Mouse (Mus musculus): ENCODE data around the gene Plek. TPM values are rescaled to one million over a fixed set of nuclear protein-coding genes. Genes with fewer than 3 reads are reported as not detected.
"Not testable (repeated sequence)": the region's sequence is repeated elsewhere in the genome, so short reads cannot be mapped to it uniquely, and the experiment has no call there.

Gene Plek
- polyA plus RNA-seq, 1 experiment from 2014 or later = 10.6 TPM

DNA sequence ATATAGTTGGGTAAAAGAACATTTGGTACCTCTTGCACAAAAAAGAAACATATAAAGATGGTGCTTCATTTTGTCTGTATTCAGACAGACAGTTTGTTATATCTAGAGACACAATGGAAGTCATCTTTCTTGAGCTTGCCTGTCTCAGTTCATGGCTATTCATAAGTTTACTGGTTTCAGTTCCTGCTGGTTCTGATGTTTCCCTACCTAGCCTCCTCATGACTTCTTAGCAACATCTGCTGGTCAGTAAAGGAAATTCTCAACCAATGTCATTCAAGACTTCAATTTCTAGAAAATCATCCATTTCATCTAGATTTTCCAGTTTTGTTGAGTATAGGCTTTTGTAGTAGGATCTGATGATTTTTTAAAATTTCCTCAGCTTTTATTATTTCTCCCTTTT, 39.2 kb downstream of the Plek start:
- H3K27ac ChIP-seq = no peak overlapping the region
- no peaks in the 10 kb centered on the region for H3K27me3 ChIP-seq (ENCODE audit: insufficient read depth, poor library complexity, severe bottlenecking)
- no peak overlapping the region for H3K4me3 ChIP-seq
- no peaks in the 10 kb centered on the region for H3K36me3 ChIP-seq
- no peaks in the 10 kb centered on the region for H3K4me1 ChIP-seq
- DNase-seq (ENCODE audit: low spot score) = no peak
- no peaks in the 10 kb centered on the region for H3K9me3 ChIP-seq

- whole genome bisulfite sequencing = 56% methylated on average over 7 of the region's 7 CpGs
- no peak for DNase-seq (ENCODE audit: low spot score)
- no peak overlapping the region for H3K4me3 ChIP-seq
Measured at GRCm38 (mm10) chr11:17008498-17008941, 43.7 kb downstream of the Plek start.

GRCm38 (mm10) chr11:17007517-17008173, 44.5 kb downstream of the Plek start:
- no peak overlapping the region for H3K4me3 ChIP-seq
- H3K36me3 ChIP-seq = no peaks in the 10 kb centered on the region
- H3K27me3 ChIP-seq (ENCODE audit: insufficient read depth, poor library complexity, severe bottlenecking) = no peaks in the 10 kb centered on the region
- no peaks in the 10 kb centered on the region for H3K9me3 ChIP-seq
- H3K27ac ChIP-seq = no peak overlapping the region
- WGBS = 85% methylated on average over 5 of the region's 5 CpGs
- H3K4me1 ChIP-seq = no peaks in the 10 kb centered on the region
- DNase-seq (ENCODE audit: low spot score) = no peak

More at GRCm38 (mm10) chr11:17008498-17008941, 43.7 kb downstream of the Plek start:
- Histone ChIP-seq H3K27ac (no peak overlapping the region), H3K9me3 (no peaks in the 10 kb centered on the region), H3K27me3 (ENCODE audit: insufficient read depth, poor library complexity, severe bottlenecking) (no peaks in the 10 kb centered on the region), H3K36me3 (no peaks in the 10 kb centered on the region), H3K4me1 (no peaks in the 10 kb centered on the region)

DNA sequence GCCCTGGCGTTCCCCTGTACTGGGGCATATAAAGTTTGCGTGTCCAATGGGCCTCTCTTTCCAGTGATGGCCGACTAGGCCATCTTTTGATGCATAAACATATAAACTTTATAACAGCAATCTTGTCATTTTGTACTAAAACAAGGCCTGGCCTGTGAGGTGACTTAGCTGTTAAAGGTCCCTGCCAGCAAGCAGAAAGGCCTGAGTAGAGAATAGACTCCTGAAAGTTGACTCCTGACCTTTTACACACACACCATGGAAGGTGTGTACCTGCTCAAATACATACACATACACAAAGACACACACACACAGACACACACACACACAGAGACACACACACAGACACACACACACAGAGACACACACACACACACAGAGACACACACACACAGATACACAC, 45.7 kb downstream of the Plek start:
- 75% methylated on average over 3 of the region's 3 CpGs for WGBS
- not testable (repeated sequence) for H3K9me3 ChIP-seq; H3K4me3 ChIP-seq; DNase-seq (ENCODE audit: low spot score); H3K4me1 ChIP-seq; H3K36me3 ChIP-seq; H3K27ac ChIP-seq; H3K27me3 ChIP-seq (ENCODE audit: insufficient read depth, poor library complexity, severe bottlenecking)

DNA sequence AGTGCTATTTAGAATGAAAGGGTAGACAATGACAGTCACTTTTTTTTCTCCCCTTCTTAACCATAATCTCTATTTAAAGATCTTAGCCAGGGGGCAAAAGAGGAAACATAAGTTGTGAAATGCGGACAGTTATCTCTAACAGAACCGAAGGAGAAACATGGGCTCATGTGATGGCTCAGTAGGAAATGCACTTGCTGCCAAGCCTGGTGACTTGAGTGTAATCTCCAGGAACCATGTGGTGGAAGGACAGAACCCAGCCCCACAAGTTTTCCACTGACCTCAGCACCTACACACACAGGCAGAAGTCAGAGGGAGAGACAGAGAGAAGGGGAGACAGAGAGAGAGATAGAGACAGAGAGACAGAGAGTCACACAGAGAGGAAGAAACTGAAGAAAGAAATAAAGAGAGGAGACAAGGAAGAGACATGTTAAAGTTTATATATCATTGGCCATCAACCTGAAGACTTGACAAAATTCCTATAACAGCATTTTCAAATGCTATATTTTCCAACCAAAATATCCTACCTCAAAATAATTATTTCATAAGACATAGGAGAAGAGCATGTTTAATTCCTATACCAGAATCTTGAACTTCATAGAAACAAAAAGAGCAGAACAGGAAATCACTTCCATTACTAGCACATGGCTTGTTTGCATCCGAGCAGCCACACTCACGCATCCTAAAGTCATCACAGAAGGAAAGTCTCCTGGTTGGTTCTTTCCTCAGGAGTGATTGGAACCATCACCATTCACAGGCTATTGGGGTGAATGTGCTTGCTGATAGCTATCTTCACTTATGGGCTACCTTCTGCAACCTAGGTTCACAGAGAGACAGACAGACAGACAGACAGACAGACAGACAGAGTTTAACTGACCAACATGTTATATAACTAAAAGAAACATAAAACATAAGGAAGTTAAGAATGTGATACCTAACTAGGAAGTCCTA, 47.0 kb downstream of the Plek start:
- Histone ChIP-seq H3K36me3 (no peaks in the 10 kb centered on the region), H3K27ac (no peak overlapping the region)
- WGBS = 74% methylated on average over 4 of the region's 4 CpGs

GRCm38 (mm10) chr11:17003757-17004156, 48.4 kb downstream of the Plek start:
- Histone ChIP-seq H3K4me3 (no peak overlapping the region), H3K27ac (no peak overlapping the region), H3K36me3 (no peaks in the 10 kb centered on the region), H3K4me1 (no peaks in the 10 kb centered on the region), H3K27me3 (ENCODE audit: insufficient read depth, poor library complexity, severe bottlenecking) (no peaks in the 10 kb centered on the region), H3K9me3 (no peaks in the 10 kb centered on the region)
- WGBS = 71% methylated on average over 3 of the region's 3 CpGs
- DNase-seq (ENCODE audit: low spot score) = no peak

More for the DNA sequence above, 47.0 kb downstream of the Plek start:
- no peaks in the 10 kb centered on the region for H3K27me3 ChIP-seq (ENCODE audit: insufficient read depth, poor library complexity, severe bottlenecking)
- H3K4me1 ChIP-seq = no peaks in the 10 kb centered on the region
- no peak for DNase-seq (ENCODE audit: low spot score)
- H3K4me3 ChIP-seq = no peak overlapping the region
- H3K9me3 ChIP-seq = no peaks in the 10 kb centered on the region

DNA sequence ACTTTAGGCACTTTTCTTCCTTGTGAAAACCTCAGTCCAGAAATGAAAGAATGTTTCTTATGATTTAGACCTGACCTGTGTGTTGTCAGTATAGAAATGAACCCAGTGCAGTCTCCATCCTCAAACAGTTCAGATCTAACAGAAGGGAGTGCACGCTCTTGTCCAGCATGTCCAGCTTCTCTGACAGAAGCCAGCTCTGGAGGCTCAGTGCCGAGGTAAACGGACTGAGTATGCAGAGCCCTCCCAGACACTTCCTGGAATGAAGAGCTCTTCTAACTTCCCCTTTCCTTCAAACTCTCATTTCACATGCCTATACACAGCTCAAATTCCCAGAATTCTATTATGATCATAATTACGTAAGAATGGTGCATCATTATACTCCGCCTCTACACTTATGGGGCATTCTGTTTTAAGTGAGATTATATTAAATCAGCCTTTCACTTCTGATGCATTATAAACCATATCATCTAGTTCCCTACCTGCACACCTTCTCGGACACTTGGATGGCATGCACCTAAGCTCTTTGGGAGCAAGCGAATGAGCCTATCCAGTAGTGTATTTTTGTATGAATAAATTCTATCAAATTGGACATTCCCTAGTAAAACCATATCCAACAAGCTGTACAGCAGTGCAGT, 49.3 kb downstream of the Plek start:
- 77% methylated on average over 7 of the region's 7 CpGs for WGBS
- Histone ChIP-seq H3K4me3 (no peak overlapping the region), H3K9me3 (no peaks in the 10 kb centered on the region), H3K36me3 (no peaks in the 10 kb centered on the region), H3K27ac (no peak overlapping the region), H3K4me1 (no peaks in the 10 kb centered on the region), H3K27me3 (ENCODE audit: insufficient read depth, poor library complexity, severe bottlenecking) (no peaks in the 10 kb centered on the region)
- no peak for DNase-seq (ENCODE audit: low spot score)

- H3K4me1 ChIP-seq = no peaks in the 10 kb centered on the region
- no peaks in the 10 kb centered on the region for H3K36me3 ChIP-seq
- no peak overlapping the region for H3K4me3 ChIP-seq
- no peak overlapping the region for H3K27ac ChIP-seq
- no peaks in the 10 kb centered on the region for H3K27me3 ChIP-seq (ENCODE audit: insufficient read depth, poor library complexity, severe bottlenecking)
- H3K9me3 ChIP-seq = no peaks in the 10 kb centered on the region
- DNase-seq (ENCODE audit: low spot score) = no peak
- WGBS = 78% methylated on average over 9 of the region's 9 CpGs
Measured at GRCm38 (mm10) chr11:17000353-17001334, 51.5 kb downstream of the Plek start.

- no peaks in the 10 kb centered on the region for H3K27me3 ChIP-seq (ENCODE audit: insufficient read depth, poor library complexity, severe bottlenecking)
- H3K4me3 ChIP-seq = no peak overlapping the region
- no peaks in the 10 kb centered on the region for H3K36me3 ChIP-seq
- H3K27ac ChIP-seq = no peak overlapping the region
- H3K4me1 ChIP-seq = no peaks in the 10 kb centered on the region
- no peak for DNase-seq (ENCODE audit: low spot score)
- no peaks in the 10 kb centered on the region for H3K9me3 ChIP-seq
Measured at GRCm38 (mm10) chr11:16999933-17000332, 52.2 kb downstream of the Plek start.

DNA sequence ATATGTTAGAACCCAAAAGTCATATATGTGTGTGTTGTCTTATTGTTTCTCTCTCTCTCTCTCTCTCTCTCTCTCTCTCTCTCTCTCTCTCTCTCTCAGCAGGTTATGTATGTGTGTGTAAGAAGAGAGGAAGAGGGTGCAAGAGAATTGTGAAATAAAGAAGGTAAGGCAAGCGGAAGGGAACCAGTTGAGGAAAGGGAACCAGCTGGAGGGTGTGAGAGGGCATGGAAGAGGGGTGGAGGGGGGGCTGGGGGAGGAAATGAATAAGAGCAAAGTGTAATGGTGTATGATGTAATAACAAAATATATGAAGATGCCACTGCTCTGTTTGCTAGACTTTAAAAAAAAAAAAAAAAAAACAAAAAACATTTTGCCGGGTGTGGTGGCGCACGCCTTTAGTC, 52.8 kb downstream of the Plek start:
- H3K36me3 ChIP-seq = no peaks in the 10 kb centered on the region
- DNase-seq (ENCODE audit: low spot score) = no peak
- no peaks in the 10 kb centered on the region for H3K4me1 ChIP-seq
- WGBS = 86% methylated on average over 4 of the region's 4 CpGs
- no peaks in the 10 kb centered on the region for H3K27me3 ChIP-seq (ENCODE audit: insufficient read depth, poor library complexity, severe bottlenecking)
- H3K27ac ChIP-seq = no peak overlapping the region
- no peaks in the 10 kb centered on the region for H3K9me3 ChIP-seq
- H3K4me3 ChIP-seq = no peak overlapping the region

DNA sequence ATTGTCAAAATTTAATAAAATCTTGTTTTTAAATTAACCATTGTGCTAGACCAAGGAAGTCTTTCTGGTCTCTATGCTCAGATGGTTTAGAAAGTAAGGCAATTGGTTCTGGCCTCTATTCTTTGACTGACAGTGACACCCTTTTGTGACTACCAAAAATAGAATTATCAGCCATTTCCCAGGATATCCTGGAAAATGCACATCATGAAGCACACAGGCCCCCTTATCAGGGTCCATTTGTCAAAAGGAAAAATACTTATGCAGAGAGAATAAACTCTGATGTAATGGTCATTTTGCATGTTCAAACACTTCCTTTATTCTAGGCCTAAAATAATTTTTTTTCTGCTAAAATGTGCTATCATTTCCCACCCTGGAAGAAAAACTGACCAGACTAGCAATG, 54.7 kb downstream of the Plek start:
- H3K4me3 ChIP-seq = no peak overlapping the region
- no peaks in the 10 kb centered on the region for H3K9me3 ChIP-seq
- H3K27ac ChIP-seq = no peak overlapping the region
- H3K36me3 ChIP-seq = no peaks in the 10 kb centered on the region
- no peaks in the 10 kb centered on the region for H3K4me1 ChIP-seq
- no peak for DNase-seq (ENCODE audit: low spot score)
- no peaks in the 10 kb centered on the region for H3K27me3 ChIP-seq (ENCODE audit: insufficient read depth, poor library complexity, severe bottlenecking)

- H3K27ac ChIP-seq = no peak overlapping the region
- no peaks in the 10 kb centered on the region for H3K4me1 ChIP-seq
- no peaks in the 10 kb centered on the region for H3K27me3 ChIP-seq (ENCODE audit: insufficient read depth, poor library complexity, severe bottlenecking)
- H3K4me3 ChIP-seq = no peak overlapping the region
- DNase-seq (ENCODE audit: low spot score) = no peak
- no peaks in the 10 kb centered on the region for H3K36me3 ChIP-seq
- H3K9me3 ChIP-seq = no peaks in the 10 kb centered on the region
Measured at GRCm38 (mm10) chr11:16996818-16997217, 55.4 kb downstream of the Plek start.
